Mouse (Mus musculus): ENCODE measurements around the gene Paip2b.
"Not testable (repeated sequence)": the region's sequence is repeated elsewhere in the genome, so short reads cannot be mapped to it uniquely, and the experiment has no call there.

Paip2b gene

GRCm38 (mm10) chr6:83795492-83795900, 36.0 kb downstream of the Paip2b start:
- peak; percentile 56 to 71 for DNase-seq

DNA sequence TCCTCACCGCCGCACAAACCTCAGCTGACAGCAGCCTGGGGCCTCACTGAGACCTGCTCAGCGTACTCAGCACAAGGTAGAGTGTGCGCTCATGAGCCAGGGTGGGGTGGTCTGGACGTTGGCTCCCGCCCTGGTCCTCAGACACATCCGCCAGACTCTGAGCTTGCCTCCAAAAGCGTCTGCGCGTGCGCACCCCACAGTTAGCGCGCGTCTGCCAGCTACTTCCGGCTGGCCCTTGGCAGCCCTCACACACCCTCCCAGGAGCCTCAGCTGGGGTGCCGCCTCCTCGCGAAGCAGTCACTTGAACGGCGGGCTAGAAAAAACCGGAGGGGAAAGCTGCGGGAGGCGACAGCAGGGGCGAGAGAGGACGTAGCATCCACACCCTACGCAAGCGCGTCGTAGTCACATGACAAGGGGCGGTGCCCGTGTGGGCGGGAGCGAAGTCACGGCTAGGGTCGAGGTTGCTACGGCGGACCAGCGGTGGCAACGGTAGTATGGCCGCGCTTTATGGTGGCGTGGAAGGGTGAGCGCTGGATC, 36.7 kb downstream of the Paip2b start, which contains the start of gene Nagk:
Gene Nagk (plus strand): TSS at position 223 of the 537 bp plus-strand sequence.
- DNase-seq = peak; percentile 95 to 97

DNA sequence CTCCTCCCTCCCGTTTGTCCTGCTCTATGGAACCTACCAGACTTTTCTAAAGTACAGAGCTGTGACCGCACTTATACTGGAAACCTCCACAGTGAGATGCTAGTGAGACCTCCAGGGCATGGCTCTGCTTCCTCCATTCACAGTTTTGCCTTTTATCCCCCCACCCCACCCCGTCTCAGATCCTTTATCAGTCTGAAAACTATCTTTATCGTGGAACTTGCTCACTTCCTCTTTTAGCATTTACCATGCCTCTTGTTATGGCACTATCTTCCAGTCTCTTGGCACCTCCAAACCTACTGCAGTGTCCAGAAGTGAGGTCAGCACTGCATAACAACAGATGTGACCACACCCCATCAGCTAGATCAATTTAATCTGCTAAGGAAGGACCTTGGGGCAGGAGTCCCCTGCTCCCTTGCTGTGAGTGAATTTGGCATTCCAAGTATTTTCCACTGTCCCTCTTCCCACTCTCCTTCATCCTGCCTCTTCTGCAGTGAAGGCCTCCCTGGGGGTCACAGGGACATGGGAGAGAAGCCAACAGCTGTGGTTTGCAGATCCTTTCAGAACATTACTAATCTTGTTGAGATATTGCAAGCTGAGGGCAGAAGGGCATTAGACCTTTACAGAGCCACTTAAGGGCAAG, 40.2 kb downstream of the Paip2b start:
- no peak for DNase-seq

GRCm38 (mm10) chr6:83790533-83790932, 41.0 kb downstream of the Paip2b start:
- not testable (repeated sequence) for DNase-seq

GRCm38 (mm10) chr6:83788554-83788953, 43.0 kb downstream of the Paip2b start:
- no peak for DNase-seq

DNA sequence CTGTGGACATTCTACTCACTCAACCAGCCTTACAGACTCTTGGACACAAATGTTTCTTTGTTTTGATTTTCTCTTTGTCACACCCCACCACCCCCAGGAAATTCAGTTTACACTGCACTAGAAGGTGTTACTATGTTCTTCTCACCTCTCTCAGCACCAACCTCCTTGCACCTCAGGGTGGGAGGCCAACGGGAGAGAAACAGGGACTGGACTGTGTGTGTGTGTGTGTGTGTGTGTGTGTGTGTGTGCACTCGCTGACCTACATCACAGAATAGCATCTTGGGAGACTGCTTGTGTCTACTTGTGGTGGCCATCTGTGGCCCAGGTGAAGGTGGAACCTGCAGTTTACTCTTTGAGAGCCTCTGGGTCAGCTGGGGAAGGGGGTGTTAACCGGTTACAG, 45.1 kb downstream of the Paip2b start:
- DNase-seq = no peak

- DNase-seq = peak; percentile 49 to 57
Measured at GRCm38 (mm10) chr6:83779026-83779425, 52.5 kb downstream of the Paip2b start.

DNA sequence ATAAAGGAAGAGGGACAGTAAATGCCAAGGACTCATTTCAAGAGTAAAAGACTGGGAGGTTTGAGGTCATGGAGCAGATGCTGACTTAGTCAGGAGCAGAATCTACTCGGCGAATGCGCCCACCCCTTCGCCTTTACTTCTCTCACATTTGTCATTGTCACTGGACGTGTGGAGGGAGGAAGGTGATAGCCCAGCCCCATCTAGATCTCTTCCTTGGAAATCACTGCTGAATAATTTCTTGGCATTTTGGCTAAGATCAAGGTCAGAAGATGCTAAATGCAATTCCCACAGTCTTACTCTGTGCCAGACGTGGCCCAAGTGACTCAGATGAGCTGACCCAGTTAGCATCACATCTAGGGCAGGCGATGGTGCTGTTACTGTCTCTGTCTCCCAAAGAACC, 53.2 kb downstream of the Paip2b start:
- DNase-seq = no peak

DNA sequence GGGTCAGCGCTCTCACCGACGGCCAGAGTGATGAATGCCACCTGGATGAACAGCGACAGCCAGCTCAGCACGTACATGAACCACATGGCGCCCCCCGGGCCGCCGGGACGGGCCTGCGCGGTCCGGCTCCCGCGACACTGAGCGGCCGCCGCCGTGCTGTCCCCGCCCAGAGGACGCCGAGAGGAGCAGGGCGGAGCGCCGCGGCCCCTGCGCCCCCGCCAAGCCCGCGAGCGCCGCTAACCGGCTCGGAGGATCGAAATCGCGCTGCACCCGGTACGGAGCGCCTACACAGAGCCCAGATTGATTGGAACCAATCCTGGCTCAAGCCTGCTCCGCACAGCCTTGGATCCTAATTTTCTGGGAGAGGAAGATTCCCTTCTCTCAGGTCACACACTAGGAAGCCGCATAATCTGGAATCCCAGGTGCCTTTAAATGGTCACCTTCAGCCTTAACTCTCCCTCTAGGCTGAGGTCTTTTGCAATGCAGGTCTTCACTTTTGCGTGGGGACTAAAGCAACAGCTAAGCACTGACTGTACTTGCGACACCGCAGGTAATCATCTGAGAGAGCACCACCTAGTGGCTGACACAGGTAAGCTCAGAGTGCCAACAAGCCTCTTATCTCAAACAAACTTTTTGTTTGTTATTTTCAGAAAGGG, 55.8 kb downstream of the Paip2b start, which contains the start of gene Tex261:
Gene Tex261 (minus strand): TSS at position 176 of the 656 bp plus-strand sequence.
- peak; percentile 88 to 90 for DNase-seq

- peak in 1 of 2 experiments; percentile 15 for DNase-seq
Measured at GRCm38 (mm10) chr6:83774781-83775563, 56.6 kb downstream of the Paip2b start.

GRCm38 (mm10) chr6:83774126-83774525, 57.4 kb downstream of the Paip2b start:
- no peak for DNase-seq

GRCm38 (mm10) chr6:83768485-83768884, 63.1 kb downstream of the Paip2b start:
- DNase-seq = no peak

DNA sequence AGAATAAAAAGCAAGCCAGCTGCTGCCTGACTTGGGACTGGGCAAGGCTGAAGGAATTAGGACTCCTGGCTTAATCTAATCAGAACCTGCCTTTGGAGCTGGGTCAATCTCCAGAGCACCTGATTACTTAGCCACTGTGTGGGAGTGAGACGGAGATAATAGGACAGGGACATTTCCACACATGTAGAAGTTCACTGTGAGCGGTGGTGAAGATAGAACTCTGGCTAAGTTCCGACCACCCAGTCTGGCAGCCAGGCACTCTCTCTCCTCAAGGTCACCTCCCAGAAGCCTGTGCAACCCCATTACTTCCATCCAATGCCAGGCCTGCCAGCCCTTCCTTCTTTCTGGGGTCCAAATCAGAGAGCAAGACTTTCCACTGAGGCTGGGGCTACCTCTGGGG, 64.6 kb downstream of the Paip2b start:
- no peak for DNase-seq

DNA sequence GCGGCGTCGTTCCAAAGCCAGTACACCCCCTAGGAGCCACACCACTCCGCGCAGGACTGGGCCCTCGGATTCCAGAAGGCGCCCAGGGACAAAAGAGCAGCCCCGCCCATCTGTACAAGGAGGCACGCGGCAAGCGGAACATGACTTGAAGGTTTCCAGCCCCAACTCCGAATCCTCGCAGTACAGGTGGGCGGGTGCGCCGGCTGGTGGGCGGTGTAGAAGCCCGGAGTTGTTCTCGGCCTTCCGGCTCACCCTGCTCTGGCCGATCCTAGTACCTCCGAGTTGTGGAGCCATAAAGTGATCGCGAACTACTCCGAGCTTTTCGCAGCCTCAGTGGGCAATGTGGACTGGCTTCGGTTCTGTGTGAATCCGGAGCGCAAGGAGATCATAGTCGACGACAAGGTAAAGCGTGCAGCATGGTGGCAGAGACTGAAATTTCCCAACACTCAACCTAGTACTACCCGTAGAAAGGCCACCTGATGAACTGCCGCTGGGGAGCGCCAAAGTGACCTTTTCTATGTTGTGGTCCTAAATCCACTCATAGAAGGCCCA, 68.6 kb downstream of the Paip2b start:
- DNase-seq = peak; percentile 52 to 66

DNA sequence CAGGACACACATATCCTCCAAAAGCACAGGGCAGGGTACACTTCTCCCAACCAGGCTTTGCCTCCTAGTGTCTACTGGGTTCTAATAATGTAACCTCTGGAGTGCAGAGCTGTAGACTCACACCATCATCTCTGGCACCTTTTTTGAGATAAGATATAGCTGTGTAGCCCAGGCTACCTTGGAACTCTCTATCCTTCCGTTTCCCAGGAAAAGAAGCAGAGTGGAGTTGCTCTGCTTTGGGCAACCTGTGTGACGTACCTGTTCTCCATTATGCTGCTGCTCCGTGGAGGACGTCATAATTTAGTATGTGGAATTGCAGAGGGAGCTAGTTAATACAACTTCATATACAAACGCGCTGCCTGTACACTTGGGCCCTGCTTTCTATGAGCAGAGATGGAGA, 69.2 kb downstream of the Paip2b start, which contains the start of gene Ankrd53:
Gene Ankrd53 (plus strand): TSS at position 301 of the 400 bp plus-strand sequence.
- no peak for DNase-seq

- no peak for DNase-seq
Measured at GRCm38 (mm10) chr6:83756051-83756450, 75.5 kb downstream of the Paip2b start.

All from lung, adult 18-20 months (tissue).